Mouse (Mus musculus) T-helper 1 cell (primary cell): Measurements from ENCODE around the gene Spock1.

Experiments used
- in situ Hi-C: fragments of 300-600 bp; cut with MboI, MseI; formaldehyde crosslinking; loops from one replicate; pipeline ENCODE4 v1.15.1; 2025; ENCODE audit warnings: high pct_unique_total_duplicates

The Spock1 gene

GRCm38 (mm10) chr13:57908266-57908582, at the start of gene Spock1:
Gene Spock1 (minus strand): TSS chr13:57908332.
- in situ Hi-C loops = no loop called here

GRCm38 (mm10) chr13:57950091-57950490, 42.0 kb upstream of the Spock1 start:
- in situ Hi-C loops = no loop called here

- in situ Hi-C loops = no loop called here
Observed at GRCm38 (mm10) chr13:57949513-57949912, 41.4 kb upstream of the Spock1 start.

GRCm38 (mm10) chr13:57945197-57945596, 37.1 kb upstream of the Spock1 start:
- in situ Hi-C loops = no loop called here

- in situ Hi-C loops = no loop called here
Observed at GRCm38 (mm10) chr13:57944434-57944833, 36.3 kb upstream of the Spock1 start.

- in situ Hi-C loops = no loop called here
Observed at GRCm38 (mm10) chr13:57943900-57944299, 35.8 kb upstream of the Spock1 start.

- in situ Hi-C loops = no loop called here
Observed at GRCm38 (mm10) chr13:57937463-57938229, 29.5 kb upstream of the Spock1 start.

- in situ Hi-C loops = no loop called here
Observed at GRCm38 (mm10) chr13:57931998-57932397, 23.9 kb upstream of the Spock1 start.

GRCm38 (mm10) chr13:57931376-57931775, 23.2 kb upstream of the Spock1 start:
- in situ Hi-C loops = no loop called here

GRCm38 (mm10) chr13:57930720-57931119, 22.6 kb upstream of the Spock1 start:
- in situ Hi-C loops = no loop called here

GRCm38 (mm10) chr13:57930283-57930682, 22.2 kb upstream of the Spock1 start:
- in situ Hi-C loops = no loop called here

GRCm38 (mm10) chr13:57919947-57920346, 11.8 kb upstream of the Spock1 start:
- in situ Hi-C loops = no loop called here

GRCm38 (mm10) chr13:57911171-57911570, 3.0 kb upstream of the Spock1 start:
- in situ Hi-C loops = no loop called here

GRCm38 (mm10) chr13:57907428-57908265, 485 bp downstream of the Spock1 start:
- in situ Hi-C loops = no loop called here

- in situ Hi-C loops = no loop called here
Observed at GRCm38 (mm10) chr13:57894597-57894996, 13.5 kb downstream of the Spock1 start.

- in situ Hi-C loops = no loop called here
Observed at GRCm38 (mm10) chr13:57889708-57890107, 18.4 kb downstream of the Spock1 start.

- in situ Hi-C loops = no loop called here
Observed at GRCm38 (mm10) chr13:57889050-57889449, 19.1 kb downstream of the Spock1 start.

GRCm38 (mm10) chr13:57879817-57880216, 28.3 kb downstream of the Spock1 start:
- in situ Hi-C loops = no loop called here

GRCm38 (mm10) chr13:57878797-57879196, 29.3 kb downstream of the Spock1 start:
- in situ Hi-C loops = no loop called here

- in situ Hi-C loops = no loop called here
Observed at GRCm38 (mm10) chr13:57877782-57878181, 30.4 kb downstream of the Spock1 start.

- in situ Hi-C loops = no loop called here
Observed at GRCm38 (mm10) chr13:57876966-57877365, 31.2 kb downstream of the Spock1 start.

- in situ Hi-C loops = no loop called here
Observed at GRCm38 (mm10) chr13:57870058-57870457, 38.1 kb downstream of the Spock1 start.

GRCm38 (mm10) chr13:57867586-57867985, 40.5 kb downstream of the Spock1 start:
- in situ Hi-C loops = no loop called here
